Mouse (Mus musculus): ENCODE results near the gene C1qc.

C1qc gene

DNA sequence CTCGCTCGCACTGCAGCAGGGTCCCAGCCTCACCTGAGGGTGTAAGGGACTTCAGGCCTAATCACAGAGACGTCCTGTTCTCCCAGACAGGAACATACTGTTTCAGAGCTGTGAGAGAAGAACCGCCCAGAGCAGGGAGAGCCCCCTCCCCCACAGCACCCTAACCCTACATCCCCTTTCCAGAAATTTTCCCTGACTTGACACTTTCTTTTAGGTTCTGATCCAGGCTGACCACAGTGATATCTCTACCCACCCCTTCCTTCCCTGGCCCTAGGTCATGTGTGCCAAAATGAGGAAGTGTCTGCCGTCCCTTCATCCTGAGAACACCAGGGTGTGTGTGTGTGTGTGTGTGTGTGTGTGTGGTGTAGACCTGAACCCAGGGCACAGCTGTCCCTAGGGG lies at the start of gene C1qc:
C1qc (minus strand) TSS at position 255 of the 400 bp plus-strand sequence.
- in situ Hi-C loops (cut with MboI, MseI), result loop anchor here (10.0 kb wide), 1 partner anchor 392 kb away; no protein-coding TSS in a partner anchor

DNA sequence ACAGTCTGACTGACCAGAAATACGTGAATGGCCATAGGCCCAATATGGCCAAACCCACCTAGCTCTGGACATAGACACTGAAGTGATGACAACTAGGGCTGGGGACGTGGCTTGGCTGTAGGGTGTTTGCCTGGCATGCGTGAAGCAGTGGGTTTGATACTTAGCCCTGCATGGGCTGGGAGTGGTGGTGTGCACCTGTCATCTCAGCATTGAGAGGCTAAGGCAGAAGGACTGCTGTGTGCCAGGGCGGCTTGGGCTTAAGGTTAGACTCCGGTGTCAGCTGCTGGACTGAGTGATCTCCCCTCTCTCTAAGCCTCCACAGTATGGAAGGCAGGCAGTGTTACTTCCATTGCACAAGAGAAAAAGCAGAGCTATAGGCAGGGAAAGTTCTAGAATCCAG lies 45.1 kb upstream of the C1qc start:
- in situ Hi-C loops (cut with MboI, MseI), result no loop called here

DNA sequence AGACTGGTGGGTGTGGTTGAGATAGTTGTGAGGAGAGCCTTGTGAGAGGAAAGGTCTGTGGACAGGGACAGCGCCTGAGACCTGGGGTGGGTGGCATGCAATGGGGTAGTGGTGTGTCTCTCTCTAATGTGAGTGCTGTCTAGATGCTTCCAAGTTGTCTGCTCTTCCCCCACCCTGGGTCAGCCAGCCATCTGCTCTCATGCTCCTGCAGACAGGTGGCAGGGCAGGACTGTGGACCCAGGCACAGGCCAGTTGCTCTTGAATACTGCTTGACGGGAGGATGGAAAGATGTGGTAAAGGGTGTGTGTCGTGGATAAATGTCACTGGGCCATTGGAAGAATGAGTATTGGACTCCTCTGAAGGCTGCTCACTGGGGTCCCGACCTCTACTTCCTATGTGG lies 44.5 kb upstream of the C1qc start:
- in situ Hi-C loops (cut with MboI, MseI), result no loop called here

DNA sequence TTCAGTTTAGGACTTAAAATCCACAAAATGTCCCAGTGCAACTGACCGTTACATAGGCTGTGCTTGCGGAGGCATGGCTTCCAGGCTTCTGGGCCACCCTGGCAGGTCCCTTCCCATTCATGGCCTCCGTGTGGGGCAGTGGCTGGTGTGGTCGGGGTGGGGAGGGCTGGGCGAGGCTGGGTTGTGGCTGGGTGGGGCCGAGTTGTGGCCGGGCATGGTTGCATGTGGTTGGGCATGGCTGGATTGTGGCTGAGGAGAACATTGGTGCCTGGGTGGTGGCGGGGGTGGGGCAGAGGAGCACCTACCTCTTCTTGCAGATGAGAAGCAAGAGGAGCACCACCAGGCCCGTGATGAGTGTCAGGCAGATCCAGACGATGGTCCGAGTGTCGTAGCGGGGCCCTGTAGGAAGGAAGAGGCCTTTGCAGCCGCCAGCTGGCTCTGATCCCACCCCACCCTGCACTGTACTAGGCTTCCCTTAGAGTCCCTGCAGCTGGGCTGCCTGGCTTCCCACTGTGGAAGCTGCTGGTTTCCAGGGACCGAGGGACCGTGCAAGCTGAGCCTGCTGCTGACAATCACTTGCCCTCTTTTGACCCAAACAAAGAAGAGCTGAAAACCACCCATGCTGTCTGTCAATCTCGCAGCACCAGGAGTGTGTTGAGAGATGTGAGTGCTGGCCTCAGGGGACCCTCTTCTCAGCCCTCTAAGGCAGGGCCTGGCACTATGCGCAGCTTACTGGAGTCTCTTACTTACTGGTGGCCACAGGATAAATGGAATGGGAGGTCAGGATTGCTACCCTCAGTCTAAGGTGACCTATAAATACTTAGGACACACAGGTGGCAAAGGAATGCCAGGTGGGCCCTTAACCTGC lies 42.1 kb upstream of the C1qc start:
- in situ Hi-C loops (cut with MboI, MseI), result no loop called here

DNA sequence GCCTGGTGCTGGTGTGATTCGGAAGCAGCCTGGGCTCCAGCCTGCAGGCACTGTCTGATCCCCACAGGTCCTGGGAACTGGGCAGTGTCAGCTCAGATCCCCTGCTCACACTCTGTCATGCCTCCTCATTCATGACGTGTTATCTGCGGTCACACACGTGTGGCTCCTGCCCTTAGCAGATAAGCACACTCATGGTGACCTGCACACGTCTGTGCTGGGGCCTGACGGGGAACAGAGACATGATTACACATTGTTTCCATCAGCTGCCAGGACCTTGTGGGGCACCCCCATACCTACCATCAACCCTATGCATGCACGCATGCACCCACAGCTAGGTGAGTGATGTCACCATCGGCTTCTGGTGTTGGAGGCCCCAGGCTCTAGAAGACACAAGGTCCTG lies 37.6 kb upstream of the C1qc start:
- in situ Hi-C loops (cut with MboI, MseI), result no loop called here

DNA sequence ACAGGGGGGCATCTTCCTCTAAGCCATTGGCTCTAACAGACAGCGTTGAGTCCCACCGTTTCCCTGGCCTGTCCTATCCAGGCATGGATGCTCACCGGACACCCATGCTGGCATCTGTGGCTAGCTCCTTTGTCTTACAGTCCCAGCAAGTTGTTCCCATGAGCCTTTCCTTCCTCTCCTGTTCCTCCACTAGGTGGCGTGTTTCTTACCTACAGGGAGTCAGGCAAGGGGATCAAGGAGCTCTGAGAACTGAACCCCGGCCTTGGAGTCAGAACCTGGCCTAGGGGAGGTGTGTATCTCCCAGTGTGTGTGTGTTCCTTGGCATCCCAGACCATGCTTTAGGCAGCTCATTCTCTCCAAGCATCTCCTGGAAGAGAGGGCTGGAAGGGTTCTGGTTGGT lies 36.1 kb upstream of the C1qc start:
- in situ Hi-C loops (cut with MboI, MseI), result no loop called here

DNA sequence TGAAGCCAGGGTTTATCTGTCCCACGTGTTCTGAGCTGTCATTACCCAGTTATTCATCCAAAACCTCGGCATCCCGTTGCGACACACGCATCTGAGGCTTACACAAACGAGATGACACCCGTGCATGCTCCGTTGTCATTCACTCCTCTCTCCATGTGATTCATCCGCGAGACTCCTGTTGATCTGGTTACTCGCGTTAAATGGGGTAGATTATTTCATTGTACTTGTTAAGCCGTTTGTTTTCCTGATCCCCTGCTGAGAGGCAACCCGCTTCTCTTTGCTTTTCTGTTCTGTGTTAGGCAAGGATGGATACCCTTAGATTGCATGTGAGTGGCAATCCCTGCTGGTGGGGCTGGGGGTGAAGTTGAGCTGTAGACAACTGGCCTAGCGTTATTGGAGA lies 32.9 kb upstream of the C1qc start:
- in situ Hi-C loops (cut with MboI, MseI), result no loop called here

DNA sequence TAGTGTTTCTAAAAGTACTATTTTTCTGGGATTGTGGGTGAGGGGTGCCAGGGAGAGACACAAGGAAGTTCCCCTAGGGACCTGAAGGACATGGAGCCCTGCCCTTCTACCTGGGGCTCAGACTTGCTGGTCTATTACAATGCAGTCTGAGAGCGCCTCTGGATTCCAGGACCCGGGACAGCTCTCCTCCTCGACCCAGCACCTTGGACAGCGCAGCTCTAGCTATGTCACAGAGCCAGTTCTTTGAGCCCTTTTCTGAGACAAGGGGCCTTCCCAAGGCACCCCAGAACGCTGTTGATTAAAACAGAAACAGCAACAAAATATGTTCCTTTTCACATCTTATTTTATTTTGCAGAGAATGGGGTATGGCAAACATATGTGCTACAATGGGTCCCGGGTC lies 31.7 kb upstream of the C1qc start:
- in situ Hi-C loops (cut with MboI, MseI), result no loop called here

DNA sequence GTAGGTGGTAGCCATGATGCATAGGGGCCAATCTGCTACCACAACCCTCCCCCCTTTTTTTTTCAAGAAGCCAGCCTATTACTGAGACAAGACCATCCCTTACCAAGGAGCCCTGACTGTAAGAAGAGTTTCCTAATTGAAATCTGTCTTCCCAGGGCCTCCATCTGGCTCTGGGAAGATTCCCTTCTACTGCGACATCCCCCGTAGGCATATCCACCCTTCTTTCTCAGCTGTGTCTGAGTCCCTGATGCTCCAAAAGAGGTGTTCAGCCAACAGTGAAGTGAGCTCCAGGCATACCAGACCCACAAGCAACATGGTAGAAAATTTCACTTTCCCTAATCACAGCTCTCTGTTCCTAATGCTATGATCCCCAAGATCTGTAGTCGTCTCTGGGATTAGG lies 26.7 kb upstream of the C1qc start:
- in situ Hi-C loops (cut with MboI, MseI), result no loop called here

DNA sequence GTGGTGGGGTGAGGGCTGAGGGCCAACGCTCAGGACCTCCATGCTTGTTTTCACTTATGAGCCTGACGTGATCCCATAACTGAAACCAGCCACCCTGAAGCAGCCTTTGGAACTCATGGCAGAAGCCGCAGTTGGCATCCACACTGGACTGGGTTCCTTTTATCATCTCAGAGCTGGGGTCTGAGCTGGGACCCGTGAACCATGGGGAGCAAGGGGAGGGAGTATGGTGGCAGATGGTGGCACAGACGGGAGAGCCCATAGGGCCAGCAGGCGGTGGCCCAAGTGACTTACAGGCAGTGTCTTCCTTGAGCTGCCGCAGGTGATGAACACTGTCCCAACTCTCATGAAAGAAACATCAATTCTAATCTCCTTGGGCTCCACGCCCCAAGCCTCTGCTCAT lies 26.0 kb upstream of the C1qc start:
- in situ Hi-C loops (cut with MboI, MseI), result no loop called here

DNA sequence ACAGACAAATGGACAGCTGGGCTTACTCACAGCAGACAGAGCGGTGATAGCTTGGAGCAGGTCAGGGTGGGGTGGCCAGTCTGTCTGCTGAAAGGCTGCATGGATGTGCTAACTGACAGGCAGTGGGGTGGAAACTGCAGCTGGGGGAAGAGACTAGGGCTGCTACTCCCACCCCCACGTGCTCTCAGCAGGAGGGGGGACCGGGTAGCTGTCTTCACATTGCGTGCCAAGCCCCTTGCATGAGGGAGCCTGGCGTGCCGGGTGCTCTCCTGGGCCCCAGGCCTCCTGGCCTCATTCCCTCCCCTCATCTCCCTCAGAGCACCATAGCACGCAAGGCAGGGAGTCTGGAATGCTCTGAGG lies 24.3 kb upstream of the C1qc start:
- in situ Hi-C loops (cut with MboI, MseI), result no loop called here

DNA sequence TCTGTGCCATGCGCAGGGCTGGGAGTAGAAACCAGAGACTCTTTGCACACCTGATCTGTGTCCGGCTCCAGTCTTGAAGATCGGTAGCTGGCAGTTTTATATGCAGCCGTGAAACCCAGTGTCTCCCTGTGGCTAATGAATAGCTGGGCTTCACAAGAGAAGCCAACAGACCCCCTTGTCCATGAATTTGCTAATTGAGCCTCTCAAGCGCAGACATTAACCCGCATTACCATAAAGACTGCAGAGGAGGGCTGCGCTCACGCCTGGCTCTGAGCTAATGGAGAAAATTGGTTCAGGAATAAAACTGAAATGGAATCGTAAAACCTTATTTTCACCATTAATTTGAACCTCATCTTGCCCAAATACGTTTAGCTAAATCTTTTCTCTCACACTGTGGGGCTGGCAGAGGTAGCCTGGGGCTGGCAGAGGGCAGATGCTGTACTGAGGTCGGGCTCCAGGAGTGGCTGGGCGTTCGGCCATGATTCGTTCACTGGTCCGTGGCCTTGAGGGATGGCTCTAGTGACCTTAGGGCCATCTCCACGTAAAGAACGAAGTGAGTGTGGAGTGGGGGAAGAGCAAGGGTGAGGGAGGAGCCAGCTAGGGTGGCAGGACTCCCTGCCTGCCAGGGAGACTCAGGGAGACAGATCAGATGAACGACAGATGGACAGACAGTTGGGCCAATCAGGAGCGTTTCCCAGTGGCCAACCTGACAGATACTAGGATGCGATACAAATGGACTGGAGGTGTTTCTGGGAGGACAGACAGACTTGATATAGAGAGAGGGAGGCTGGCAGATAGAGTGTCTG lies 23.7 kb upstream of the C1qc start:
- in situ Hi-C loops (cut with MboI, MseI), result no loop called here

DNA sequence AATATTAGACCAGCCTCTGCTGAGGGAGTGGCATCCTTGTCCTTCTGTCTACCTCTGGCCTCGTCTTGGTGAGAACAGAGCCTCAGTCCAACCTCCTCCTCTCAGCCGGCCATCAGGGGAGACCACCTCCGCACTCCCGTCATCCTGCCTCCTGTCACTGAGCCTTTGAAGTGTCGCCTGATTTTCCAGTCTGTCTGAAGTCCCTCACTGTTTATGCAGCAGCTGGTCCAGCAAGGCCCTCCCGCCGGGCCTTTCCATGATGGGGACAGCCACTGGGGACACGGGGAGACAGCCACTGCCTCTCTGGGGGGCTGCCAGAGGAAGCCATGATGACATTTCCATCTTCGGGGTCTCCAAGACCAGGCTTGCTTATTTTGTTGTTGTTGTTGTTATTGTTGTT lies 20.0 kb upstream of the C1qc start:
- in situ Hi-C loops (cut with MboI, MseI), result no loop called here

DNA sequence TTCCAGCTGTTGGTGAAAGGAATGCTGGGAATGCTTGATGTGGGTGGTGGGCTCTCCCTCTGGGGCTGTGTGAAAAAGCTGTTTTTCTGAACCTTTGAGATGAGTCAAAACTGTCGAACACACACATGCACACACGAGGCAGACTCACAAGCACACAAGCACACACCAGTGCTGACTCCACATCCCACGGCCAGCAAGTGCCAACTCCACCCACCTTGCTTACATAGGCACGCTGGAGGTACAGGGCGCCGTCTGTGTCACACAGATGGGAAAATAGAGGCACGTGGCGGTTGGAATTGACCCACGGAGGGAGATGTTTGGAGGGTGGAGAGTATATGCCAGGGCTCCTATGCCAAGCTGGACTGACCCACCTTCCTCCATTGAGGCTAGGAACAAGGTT lies 18.9 kb upstream of the C1qc start:
- in situ Hi-C loops (cut with MboI, MseI), result no loop called here

DNA sequence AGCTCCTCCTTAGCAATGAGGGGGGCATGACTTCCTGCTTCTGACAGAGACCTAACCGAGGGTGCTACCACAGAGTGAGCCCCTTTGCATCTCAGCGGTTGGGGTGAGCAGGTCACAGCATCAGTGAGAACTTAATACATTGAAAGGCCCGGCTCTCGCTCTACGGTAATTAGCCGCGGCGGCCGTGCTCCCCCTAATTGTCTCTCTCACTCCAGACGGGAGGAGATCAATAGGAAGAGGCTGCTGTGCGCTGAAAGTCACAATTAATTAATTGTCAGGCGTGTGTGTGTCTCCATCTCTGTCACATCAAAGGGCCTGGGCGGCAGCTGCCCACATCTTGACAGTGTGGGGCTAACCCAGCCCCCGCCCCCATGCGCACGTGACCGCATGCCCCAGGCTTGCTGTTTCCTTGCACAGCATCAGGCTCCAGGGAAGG lies 18.4 kb upstream of the C1qc start:
- in situ Hi-C loops (cut with MboI, MseI), result no loop called here

DNA sequence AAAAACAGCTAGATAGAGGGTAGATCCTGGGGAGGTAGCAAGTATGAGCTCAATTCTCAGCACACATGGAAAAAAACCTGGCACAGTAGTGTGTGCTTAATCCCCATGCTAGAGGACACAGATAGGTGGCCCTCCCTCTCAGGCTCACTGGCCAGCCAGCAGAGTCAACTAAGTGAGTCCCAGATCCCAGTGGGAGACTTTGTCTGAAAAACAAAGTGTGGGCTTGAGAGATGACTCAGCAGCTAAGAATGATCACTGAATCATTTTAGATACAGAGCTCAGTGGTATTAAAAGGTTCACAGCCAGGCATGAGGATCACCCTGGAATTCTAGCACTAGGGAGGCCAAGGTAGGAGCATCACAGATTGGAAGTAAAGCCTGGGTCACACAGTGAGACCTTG lies 14.9 kb upstream of the C1qc start:
- in situ Hi-C loops (cut with MboI, MseI), result no loop called here

DNA sequence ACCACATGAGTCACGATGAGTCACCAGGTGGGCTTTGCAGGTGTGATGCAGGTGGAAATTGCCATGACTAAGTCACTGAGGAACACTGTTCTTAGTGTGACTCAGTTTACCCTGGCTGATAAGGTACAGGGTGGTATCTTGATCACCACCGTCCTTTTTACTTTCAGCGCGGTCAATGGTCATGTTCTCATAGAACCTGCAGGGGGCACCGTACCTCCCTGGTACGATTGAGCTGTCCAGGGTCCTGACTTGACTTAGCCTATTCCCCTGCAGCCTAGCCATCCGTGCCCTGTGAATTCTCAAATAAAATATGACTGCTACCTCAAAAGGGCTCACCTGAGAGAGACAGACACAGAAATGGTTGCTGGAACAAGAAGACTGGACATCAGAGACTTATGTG lies 14.2 kb upstream of the C1qc start:
- in situ Hi-C loops (cut with MboI, MseI), result no loop called here

DNA sequence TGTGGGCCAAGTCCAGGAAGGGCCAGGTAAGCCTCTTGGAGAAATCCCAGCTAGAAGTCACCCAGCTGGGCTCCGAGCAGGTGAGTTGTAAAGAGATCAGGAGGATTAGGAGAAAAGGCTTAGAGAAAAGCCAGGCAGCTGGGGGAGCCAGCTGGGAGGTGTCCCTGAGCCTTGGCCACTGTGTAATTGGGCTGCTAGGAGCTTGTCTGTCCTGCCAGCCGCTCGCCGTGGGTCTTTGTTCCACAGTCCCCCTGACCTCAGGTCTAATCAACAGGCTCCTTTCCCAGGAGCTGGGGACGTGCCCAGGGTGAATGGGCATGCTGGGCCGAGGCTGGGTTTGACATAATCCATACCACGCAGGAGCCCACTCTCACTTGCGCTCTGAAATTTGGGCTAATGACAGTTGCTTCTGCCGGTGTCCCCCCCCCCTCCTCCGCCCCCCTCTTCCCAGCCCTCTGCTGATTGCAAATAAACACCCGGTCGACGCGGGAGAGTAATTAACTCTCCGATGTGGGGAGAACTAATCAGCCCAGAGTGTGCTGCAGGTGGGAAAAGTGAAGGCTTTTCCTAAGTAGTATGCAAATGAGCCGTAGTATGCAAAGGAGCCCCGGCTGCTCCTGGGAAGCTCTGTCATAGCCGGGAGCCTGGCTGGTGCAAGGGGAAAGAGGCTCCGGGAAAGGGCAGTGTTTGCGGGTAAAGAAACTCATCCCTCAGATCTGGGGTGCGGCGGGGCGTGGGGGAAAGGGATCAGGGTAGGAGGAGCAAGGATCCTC lies 12.1 kb upstream of the C1qc start:
- in situ Hi-C loops (cut with MboI, MseI), result loop anchor here (5.0 kb wide), 1 partner anchor 167 kb away; no protein-coding TSS in a partner anchor

DNA sequence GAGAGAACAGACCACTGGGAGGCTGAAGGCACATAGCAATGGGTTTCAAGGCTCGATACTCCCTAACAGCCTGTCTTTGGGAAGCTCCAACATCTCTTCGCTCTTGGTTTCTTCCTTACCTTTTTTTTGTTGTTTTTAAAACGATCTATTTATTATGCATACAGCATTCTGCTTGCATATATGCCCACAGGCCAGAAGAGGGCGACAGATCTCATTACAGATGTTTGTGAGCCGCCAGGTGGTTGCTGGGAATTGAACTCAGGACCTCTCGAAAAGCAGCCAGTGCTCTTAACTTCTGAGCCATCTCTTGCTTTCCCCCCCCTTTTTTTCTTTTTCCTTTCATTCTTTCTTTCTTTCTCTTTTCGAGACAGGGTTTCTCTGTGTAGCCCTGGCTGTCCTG lies 6.3 kb upstream of the C1qc start:
- in situ Hi-C loops (cut with MboI, MseI), result loop anchor here (10.0 kb wide), 1 partner anchor 386 kb away; no protein-coding TSS in a partner anchor

DNA sequence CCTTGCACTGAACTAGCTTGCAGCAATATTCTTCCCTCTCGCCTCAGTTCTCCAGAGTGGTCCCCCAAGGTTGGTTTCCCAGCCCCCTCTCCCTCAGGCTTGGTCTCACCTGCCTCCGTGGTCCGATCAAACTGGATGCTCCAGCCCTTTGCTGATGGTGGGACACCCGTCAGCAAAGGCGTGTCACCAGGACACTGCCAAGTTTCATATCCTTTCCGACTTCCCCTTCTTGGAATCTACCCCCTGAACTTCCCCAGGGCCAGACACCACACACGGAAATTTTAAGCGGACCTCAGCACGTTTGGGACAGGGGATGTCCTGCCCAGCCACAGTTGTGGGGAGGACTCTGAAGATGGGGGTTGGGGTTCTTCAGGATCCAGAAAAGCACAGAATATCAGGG lies 5.8 kb upstream of the C1qc start, which contains the start of gene C1qa:
C1qa (minus strand) TSS at position 167 of the 400 bp plus-strand sequence.
- in situ Hi-C loops (cut with MboI, MseI), result loop anchor here (10.0 kb wide), 1 partner anchor 386 kb away; no protein-coding TSS in a partner anchor

DNA sequence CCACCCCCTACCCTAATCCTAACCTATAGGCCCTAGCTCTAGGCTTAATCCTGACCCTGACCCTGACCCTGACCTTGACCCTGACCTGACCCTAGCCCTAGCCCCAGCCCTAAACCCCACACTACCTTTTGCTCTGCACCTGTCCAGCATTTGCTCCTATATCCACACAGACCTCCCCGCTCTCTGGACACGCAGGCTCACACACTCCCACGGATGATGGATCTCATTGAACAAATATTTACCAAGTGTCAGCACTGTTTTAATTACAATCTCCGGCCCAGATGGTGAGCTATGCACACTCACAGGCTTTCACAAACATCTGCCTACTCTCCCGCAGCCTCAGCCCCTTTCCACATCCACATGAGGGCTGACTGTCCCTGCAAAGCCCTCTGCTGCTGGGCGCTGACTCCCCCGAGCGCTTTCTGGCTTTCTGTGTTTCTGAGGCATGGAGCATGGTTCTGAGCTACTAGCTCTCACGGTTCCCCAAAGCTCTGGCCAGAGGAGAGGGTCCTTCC lies 5.3 kb upstream of the C1qc start:
- in situ Hi-C loops (cut with MboI, MseI), result loop anchor here (10.0 kb wide), 1 partner anchor 387 kb away; no protein-coding TSS in a partner anchor
